Mouse (Mus musculus): Measurements from ENCODE around the gene Lsm7. TPM values are rescaled to one million over a fixed set of nuclear protein-coding genes. Genes with fewer than 3 reads are reported as not detected.
"Not testable (repeated sequence)": the region's sequence is repeated elsewhere in the genome, so short reads cannot be mapped to it uniquely, and the experiment has no call there.

Gene Lsm7
- polyA plus RNA-seq, 1 experiment from 2014 or later, result 289 TPM

- H3K4me1 ChIP-seq, result peaks cover 11% of the 10 kb centered on the region
- H3K36me3 ChIP-seq (replicated peaks), result no peaks in the 10 kb centered on the region
- peak overlapping the region; percentile 84 for H3K4me2 ChIP-seq
- H3K27ac ChIP-seq, result no peak overlapping the region
- peaks cover 56% of the 10 kb centered on the region for H3K27me3 ChIP-seq
- ATAC-seq (ENCODE audit: low FRiP score), result no peak
- no peaks in the 10 kb centered on the region for H3K9me3 ChIP-seq
- H3K9ac ChIP-seq, result peak overlapping the region; percentile 61
- peak overlapping the region; percentile 47 for H3K4me3 ChIP-seq (replicated peaks)
- WGBS, result 11% methylated on average over 26 of the region's 32 CpGs
These were observed 11.7 kb downstream of the Lsm7 start for GRCm38 (mm10) chr10:80843087-80843930.

GRCm38 (mm10) chr10:80842334-80842733, 12.7 kb downstream of the Lsm7 start:
- WGBS, result 81% methylated on average over 15 of the region's 15 CpGs
- no peak overlapping the region for H3K27ac ChIP-seq
- H3K9ac ChIP-seq, result no peak overlapping the region
- no peaks in the 10 kb centered on the region for H3K36me3 ChIP-seq (replicated peaks)
- H3K4me2 ChIP-seq, result no peak overlapping the region
- H3K9me3 ChIP-seq, result no peaks in the 10 kb centered on the region
- peaks cover 61% of the 10 kb centered on the region for H3K27me3 ChIP-seq
- H3K4me1 ChIP-seq, result peaks cover 16% of the 10 kb centered on the region
- no peak overlapping the region for H3K4me3 ChIP-seq (replicated peaks)
- ATAC-seq (ENCODE audit: low FRiP score), result no peak

- peaks cover 68% of the 10 kb centered on the region for H3K27me3 ChIP-seq
- H3K9me3 ChIP-seq, result no peaks in the 10 kb centered on the region
- no peak overlapping the region for H3K4me2 ChIP-seq
- no peaks in the 10 kb centered on the region for H3K36me3 ChIP-seq (replicated peaks)
- no peak overlapping the region for H3K4me3 ChIP-seq (replicated peaks)
- H3K4me1 ChIP-seq, result peaks cover 16% of the 10 kb centered on the region
- H3K9ac ChIP-seq, result no peak overlapping the region
- H3K27ac ChIP-seq, result no peak overlapping the region
- WGBS, result 71% methylated on average over 2 of the region's 2 CpGs
- no peak for ATAC-seq (ENCODE audit: low FRiP score)
These were observed 13.3 kb downstream of the Lsm7 start for GRCm38 (mm10) chr10:80841685-80842084.

GRCm38 (mm10) chr10:80839848-80840247, 15.2 kb downstream of the Lsm7 start:
- Histone ChIP-seq H3K27me3 (peaks cover 73% of the 10 kb centered on the region), H3K4me1 (peaks cover 19% of the 10 kb centered on the region), H3K4me2 (no peak overlapping the region), H3K36me3 (replicated peaks) (no peaks in the 10 kb centered on the region), H3K9ac (no peak overlapping the region), H3K4me3 (replicated peaks) (no peak overlapping the region), H3K27ac (no peak overlapping the region), H3K9me3 (no peaks in the 10 kb centered on the region)
- WGBS, result 68% methylated on average over 6 of the region's 6 CpGs
- no peak for ATAC-seq (ENCODE audit: low FRiP score)

GRCm38 (mm10) chr10:80838346-80838912, 16.6 kb downstream of the Lsm7 start:
- Histone ChIP-seq H3K9me3 (no peaks in the 10 kb centered on the region), H3K4me1 (peaks cover 10% of the 10 kb centered on the region), H3K36me3 (replicated peaks) (no peaks in the 10 kb centered on the region), H3K4me2 (no peak overlapping the region), H3K27ac (no peak overlapping the region), H3K9ac (no peak overlapping the region), H3K4me3 (replicated peaks) (no peak overlapping the region), H3K27me3 (peaks cover 73% of the 10 kb centered on the region)
- WGBS, result 63% methylated on average over 2 of the region's 2 CpGs
- no peak for ATAC-seq (ENCODE audit: low FRiP score)

- Histone ChIP-seq H3K36me3 (replicated peaks) (no peaks in the 10 kb centered on the region), H3K4me2 (no peak overlapping the region), H3K4me1 (peaks cover 10% of the 10 kb centered on the region), H3K9me3 (no peaks in the 10 kb centered on the region), H3K9ac (no peak overlapping the region), H3K4me3 (replicated peaks) (no peak overlapping the region), H3K27ac (no peak overlapping the region), H3K27me3 (peaks cover 70% of the 10 kb centered on the region)
- ATAC-seq (ENCODE audit: low FRiP score), result no peak
- 12% methylated on average over 2 of the region's 2 CpGs for WGBS
These were observed 17.2 kb downstream of the Lsm7 start for GRCm38 (mm10) chr10:80837827-80838226.

GRCm38 (mm10) chr10:80836949-80837379, 18.0 kb downstream of the Lsm7 start:
- Histone ChIP-seq H3K27me3 (peaks cover 62% of the 10 kb centered on the region), H3K4me1 (peaks cover 15% of the 10 kb centered on the region), H3K4me3 (replicated peaks) (no peak overlapping the region), H3K9ac (no peak overlapping the region), H3K9me3 (no peaks in the 10 kb centered on the region), H3K4me2 (no peak overlapping the region), H3K36me3 (replicated peaks) (no peaks in the 10 kb centered on the region), H3K27ac (no peak overlapping the region)
- ATAC-seq (ENCODE audit: low FRiP score), result no peak
- WGBS, result 52% methylated on average over 7 of the region's 7 CpGs

- peaks cover 48% of the 10 kb centered on the region for H3K27me3 ChIP-seq
- no peaks in the 10 kb centered on the region for H3K36me3 ChIP-seq (replicated peaks)
- 65% methylated on average over 30 of the region's 30 CpGs for WGBS
- no peak overlapping the region for H3K4me2 ChIP-seq
- H3K27ac ChIP-seq, result no peak overlapping the region
- H3K9me3 ChIP-seq, result no peaks in the 10 kb centered on the region
- no peak overlapping the region for H3K9ac ChIP-seq
- no peak for ATAC-seq (ENCODE audit: low FRiP score)
- H3K4me1 ChIP-seq, result peaks cover 26% of the 10 kb centered on the region
- no peak overlapping the region for H3K4me3 ChIP-seq (replicated peaks)
These were observed 19.4 kb downstream of the Lsm7 start for GRCm38 (mm10) chr10:80835617-80836016.

GRCm38 (mm10) chr10:80832818-80833217, 22.2 kb downstream of the Lsm7 start:
- no peak overlapping the region for H3K27ac ChIP-seq
- peaks cover 18% of the 10 kb centered on the region for H3K36me3 ChIP-seq (replicated peaks)
- no peak for ATAC-seq (ENCODE audit: low FRiP score)
- WGBS, result 48% methylated on average over 7 of the region's 7 CpGs
- H3K9me3 ChIP-seq, result no peaks in the 10 kb centered on the region
- no peak overlapping the region for H3K4me2 ChIP-seq
- H3K4me1 ChIP-seq, result peaks cover 47% of the 10 kb centered on the region
- no peak overlapping the region for H3K4me3 ChIP-seq (replicated peaks)
- H3K27me3 ChIP-seq, result peaks cover 46% of the 10 kb centered on the region
- no peak overlapping the region for H3K9ac ChIP-seq

- Histone ChIP-seq H3K27me3 (peaks cover 30% of the 10 kb centered on the region), H3K27ac (0 out of 2 replicates have a peak overlapping the region, but pooled peaks have one; percentile 27), H3K4me3 (replicated peaks) (no peak overlapping the region; the same call in 1 of the 2 replicates), H3K36me3 (replicated peaks) (peaks cover 18% of the 10 kb centered on the region), H3K9ac (no peak overlapping the region), H3K4me2 (peak overlapping the region; percentile 29; the same call in 1 of the 2 replicates), H3K4me1 (peaks cover 50% of the 10 kb centered on the region), H3K9me3 (no peaks in the 10 kb centered on the region)
- ATAC-seq (ENCODE audit: low FRiP score), result no peak
- WGBS, result 0% methylated on average over 9 of the region's 9 CpGs
These were observed 23.9 kb downstream of the Lsm7 start for GRCm38 (mm10) chr10:80831136-80831535.

GRCm38 (mm10) chr10:80829359-80830278, 25.4 kb downstream of the Lsm7 start:
- no peak for ATAC-seq (ENCODE audit: low FRiP score)
- no peak overlapping the region for H3K27ac ChIP-seq
- H3K4me3 ChIP-seq (replicated peaks), result no peak overlapping the region
- WGBS, result 75% methylated on average over 1 of the region's 1 CpGs
- H3K4me1 ChIP-seq, result peaks cover 52% of the 10 kb centered on the region
- H3K4me2 ChIP-seq, result no peak overlapping the region
- H3K27me3 ChIP-seq, result peaks cover 15% of the 10 kb centered on the region
- H3K9me3 ChIP-seq, result no peaks in the 10 kb centered on the region
- peaks cover 18% of the 10 kb centered on the region for H3K36me3 ChIP-seq (replicated peaks)
- no peak overlapping the region for H3K9ac ChIP-seq

GRCm38 (mm10) chr10:80828587-80828986, 26.4 kb downstream of the Lsm7 start:
- not testable (repeated sequence) for H3K9me3 ChIP-seq; H3K27ac ChIP-seq; ATAC-seq (ENCODE audit: low FRiP score); H3K27me3 ChIP-seq; H3K9ac ChIP-seq
- H3K4me3 ChIP-seq (replicated peaks), result peak overlapping the region; percentile 85; the same call in 1 of the 2 replicates
- H3K4me2 ChIP-seq, result peak overlapping the region; percentile 99
- peaks cover 18% of the 10 kb centered on the region for H3K36me3 ChIP-seq (replicated peaks)
- 84% methylated on average over 9 of the region's 9 CpGs for WGBS
- peaks cover 52% of the 10 kb centered on the region for H3K4me1 ChIP-seq

Measured in forebrain, embryonic 12.5 days (tissue).